Comparison of ENCODE assay signal across 11 mouse cellular contexts in genomic region chr3:100031291-100031690, GRCm38 (mm10).
DNase-seq lines count a peak whose midpoint lies in the region; ATAC-seq and TF ChIP-seq lines count a peak whose summit lies in the region.
"Had no signal": no experiment of that assay in that cellular context is flagged by ENCODE, and none has a peak within 500 bp of the region (broad histone marks: within the 10 kb centered on the region; RNA-seq: fewer than 3 reads in every experiment).

No protein-coding gene starts in this region.

- intact Hi-C loops in heart, adult 2 months (cut with DNase I): no loop called here

- no peaks in the 10 kb centered on the region for H3K4me1 ChIP-seq in heart, adult 2 months (ENCODE audit: control insufficient read depth, insufficient read depth, low read length)
- H3K4me1 ChIP-seq in testis, adult 2 months (ENCODE audit: control insufficient read depth, insufficient read depth, low read length): no peaks in the 10 kb centered on the region
- no peaks in the 10 kb centered on the region for H3K4me1 ChIP-seq in hindbrain, postnatal 0 days (ENCODE audit: insufficient read depth, low read length)

- H3K27me3 ChIP-seq in heart, adult 2 months (ENCODE audit: control insufficient read depth, insufficient read depth, low read length): no peaks in the 10 kb centered on the region
- no peaks in the 10 kb centered on the region for H3K27me3 ChIP-seq in testis, adult 2 months (ENCODE audit: control insufficient read depth, insufficient read depth, low read length)
- no peaks in the 10 kb centered on the region for H3K27me3 ChIP-seq in hindbrain, postnatal 0 days (ENCODE audit: insufficient read depth, low read length)

- no peak overlapping the region for H3K4me2 ChIP-seq in hindbrain, postnatal 0 days (ENCODE audit: low read depth, low read length)

- TF ChIP-seq CTCF in heart, adult 2 months (IDR thresholded peaks at IDR 0.05): peak; percentile 20; the same call in 1 of the 2 replicates
- TF ChIP-seq CTCF in testis, adult 2 months (IDR thresholded peaks at IDR 0.05; ENCODE audit: control insufficient read depth, insufficient read depth, insufficient replicate concordance, low read depth, low read length): 0 out of 2 replicates have a peak, but pooled peaks have one; percentile 6
- TF ChIP-seq CTCF in hindbrain, postnatal 0 days (IDR thresholded peaks at IDR 0.05; ENCODE audit: low read depth): peak; percentile 57

- no peak for TF ChIP-seq POLR2A in heart, adult 2 months (IDR thresholded peaks at IDR 0.05; ENCODE audit: insufficient read depth, low read depth, low read length)
- no peak for TF ChIP-seq POLR2A in testis, adult 2 months (IDR thresholded peaks at IDR 0.05; ENCODE audit: control insufficient read depth, low read depth, low read length)

- DNase-seq in heart, adult 2 months: no peak
- DNase-seq in heart, adult 8-10 months (ENCODE audit: low spot score): no peak
- DNase-seq in testis, postnatal 14 days (ENCODE audit: low spot score): no peak
- peak; percentile 56 for DNase-seq in hindbrain, postnatal 0 days (ENCODE audit: low spot score)
- no peak for DNase-seq in lung, postnatal 25 days (ENCODE audit: low spot score)
- DNase-seq: heart, postnatal 4 days; thymus, adult 2 months had no signal

- peak; percentile 45; the same call in 1 of the 2 replicates for ATAC-seq in hindbrain, postnatal 0 days
- ATAC-seq in inflammation-experienced regulatory T-cells, adult 6 months: no peak
- ATAC-seq in activated CD4-positive, CD25-positive, alpha-beta regulatory T cell, adult 4 months: no peak
- ATAC-seq: forebrain, embryonic 16.5 days had no signal

- H3K79me2 ChIP-seq in heart, adult 2 months (replicated peaks; ENCODE audit: control insufficient read depth, insufficient read depth, low read length): no peaks in the 10 kb centered on the region

- H3K27ac ChIP-seq in heart, adult 2 months: no peak overlapping the region
- H3K27ac ChIP-seq in testis, adult 2 months (ENCODE audit: control insufficient read depth, insufficient read depth, low read depth, low read length): no peak overlapping the region
- H3K27ac ChIP-seq in hindbrain, postnatal 0 days: no peak overlapping the region

- H3K36me3 ChIP-seq in heart, adult 2 months (ENCODE audit: control insufficient read depth, insufficient read depth, low read length): no peaks in the 10 kb centered on the region
- no peaks in the 10 kb centered on the region for H3K36me3 ChIP-seq in testis, adult 2 months (ENCODE audit: control insufficient read depth, insufficient read depth, low read length)
- no peaks in the 10 kb centered on the region for H3K36me3 ChIP-seq in hindbrain, postnatal 0 days (ENCODE audit: insufficient read depth, low read length)

- no peak overlapping the region for H3K9ac ChIP-seq in heart, adult 2 months (ENCODE audit: low read depth, low read length)
- H3K9ac ChIP-seq in hindbrain, postnatal 0 days (replicated peaks; ENCODE audit: low read length): no peak overlapping the region

- no peaks in the 10 kb centered on the region for H3K9me3 ChIP-seq in hindbrain, postnatal 0 days (ENCODE audit: low read length)

- no peak overlapping the region for H3K4me3 ChIP-seq in heart, adult 2 months
- H3K4me3 ChIP-seq in testis, adult 2 months (ENCODE audit: control insufficient read depth, low read depth, low read length): no peak overlapping the region
- no peak overlapping the region for H3K4me3 ChIP-seq in hindbrain, postnatal 0 days (ENCODE audit: low read length)

- WGBS in heart, adult 2 months: 29% methylated on average over 4 of the region's 4 CpGs
- 38% methylated on average over 4 of the region's 4 CpGs for WGBS in hindbrain, postnatal 0 days

- no peak for TF ChIP-seq EP300 in heart, adult 2 months (IDR thresholded peaks at IDR 0.05; ENCODE audit: insufficient read depth, low read depth, low read length)

Comparison
In these comparisons a context has a peak if more than half of its experiments do, and no peak if none do; other contexts are left out.
1. CTCF ChIP-seq: peak in every context shown above with its lines; median percentile 57 in hindbrain, postnatal 0 days; 20 in heart, adult 2 months; 6 in testis, adult 2 months.